In the genomic region with DNA sequence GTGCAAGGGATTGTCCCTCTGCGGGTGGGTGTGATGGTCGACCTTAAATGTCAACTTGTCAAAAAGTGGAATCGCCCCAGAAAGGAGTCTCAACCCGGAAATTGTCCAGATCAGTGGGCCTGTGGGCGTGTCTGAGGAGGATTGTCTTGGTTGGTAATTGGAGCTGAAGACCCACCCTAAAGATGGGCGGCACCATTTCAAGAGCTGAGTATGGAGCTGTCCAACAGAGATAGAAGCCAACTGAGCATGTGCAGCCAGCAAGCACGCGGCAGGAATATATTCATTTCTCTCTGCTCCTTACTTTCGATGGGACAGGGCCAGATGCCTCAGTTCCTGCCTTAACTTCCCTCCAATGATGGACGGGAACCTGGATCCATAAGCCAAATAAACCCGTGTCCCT, we compare ENCODE assay signal across 16 mouse cellular contexts.
"Had no signal": no experiment of that assay in that cellular context is flagged by ENCODE, and none has a peak within 500 bp of the region (broad histone marks: within the 10 kb centered on the region; RNA-seq: fewer than 3 reads in every experiment).

No protein-coding gene starts in this region.

- H3K9me3 ChIP-seq: midbrain, embryonic 10.5 days; midbrain, embryonic 13.5 days; midbrain, embryonic 15.5 days; neural tube, embryonic 12.5 days had no signal

- H3K27ac ChIP-seq: midbrain, embryonic 10.5 days; midbrain, embryonic 13.5 days; midbrain, embryonic 15.5 days; neural tube, embryonic 12.5 days had no signal

- H3K4me1 ChIP-seq: midbrain, embryonic 10.5 days had no signal

- H3K4me3 ChIP-seq: midbrain, embryonic 10.5 days; midbrain, embryonic 13.5 days; midbrain, embryonic 15.5 days; neural tube, embryonic 12.5 days had no signal

- H3K36me3 ChIP-seq: midbrain, embryonic 10.5 days; midbrain, embryonic 13.5 days; midbrain, embryonic 15.5 days; neural tube, embryonic 12.5 days had no signal

- DNase-seq: lung, adult 18-20 months; lung, embryonic 14.5 days; lung, postnatal 10 days; lung, postnatal 4 days; retina, postnatal 1 day; right cerebral cortex, adult 18-20 months; right cerebral cortex, postnatal 25 days; right cerebral cortex, postnatal 4 days; spleen, adult 18-20 months; thymus, adult 18-20 months; thymus, postnatal 14 days; thymus, postnatal 36 days had no signal

- H3K9ac ChIP-seq: lung, embryonic 14.5 days; midbrain, embryonic 13.5 days; midbrain, embryonic 15.5 days; neural tube, embryonic 12.5 days had no signal

- H3K27me3 ChIP-seq: midbrain, embryonic 13.5 days; midbrain, embryonic 15.5 days; neural tube, embryonic 12.5 days had no signal
